7 mouse cellular contexts compared by ENCODE assay signal in genomic region chr4:121215489-121215888, GRCm38 (mm10). TPM values are rescaled to one million over a fixed set of nuclear protein-coding genes. Genes with fewer than 3 reads are reported as not detected.
DNase-seq lines count a peak whose midpoint lies in the region; ATAC-seq and TF ChIP-seq lines count a peak whose summit lies in the region.

No protein-coding gene starts in this region.

- no peaks in the 10 kb centered on the region for H3K27me3 ChIP-seq in testis, adult 2 months (ENCODE audit: control insufficient read depth, insufficient read depth, low read length)
- H3K27me3 ChIP-seq in forebrain, embryonic 12.5 days, result peaks cover 19% of the 10 kb centered on the region; the same call in 1 of the 2 replicates
- peaks cover 13% of the 10 kb centered on the region; the same call in 1 of the 2 replicates for H3K27me3 ChIP-seq in liver, embryonic 13.5 days

- peaks cover 2% of the 10 kb centered on the region for H3K4me1 ChIP-seq in testis, adult 2 months (ENCODE audit: control insufficient read depth, insufficient read depth, low read length)
- peaks cover 20% of the 10 kb centered on the region for H3K4me1 ChIP-seq in forebrain, embryonic 12.5 days
- H3K4me1 ChIP-seq in liver, embryonic 13.5 days (replicated peaks), result peaks cover 34% of the 10 kb centered on the region

- ATAC-seq in forebrain, embryonic 12.5 days (ENCODE audit: low FRiP score), result 0 out of 2 replicates have a peak, but pooled peaks have one; percentile 30
- no peak for ATAC-seq in liver, embryonic 13.5 days (ENCODE audit: low read depth)

- H3K36me3 ChIP-seq in testis, adult 2 months (ENCODE audit: control insufficient read depth, insufficient read depth, low read length), result no peaks in the 10 kb centered on the region
- H3K36me3 ChIP-seq in forebrain, embryonic 12.5 days (replicated peaks), result no peaks in the 10 kb centered on the region
- H3K36me3 ChIP-seq in liver, embryonic 13.5 days, result no peaks in the 10 kb centered on the region; the same call in 1 of the 2 replicates

- 25% methylated on average over 5 of the region's 5 CpGs for WGBS in forebrain, embryonic 12.5 days
- WGBS in liver, embryonic 13.5 days (ENCODE audit: insufficient replicate concordance), result 22% methylated on average over 5 of the region's 5 CpGs

- peak overlapping the region; percentile 55 for H3K4me2 ChIP-seq in forebrain, embryonic 12.5 days
- peak overlapping the region; percentile 75 for H3K4me2 ChIP-seq in liver, embryonic 13.5 days

- TF ChIP-seq CTCF in testis, adult 2 months (IDR thresholded peaks at IDR 0.05; ENCODE audit: control insufficient read depth, insufficient read depth, insufficient replicate concordance, low read depth, low read length), result no peak

- no peak for TF ChIP-seq POLR2A in testis, adult 2 months (IDR thresholded peaks at IDR 0.05; ENCODE audit: control insufficient read depth, low read depth, low read length)

- peak overlapping the region; percentile 97 for H3K4me3 ChIP-seq in testis, adult 2 months (ENCODE audit: control insufficient read depth, low read depth, low read length)
- peak overlapping the region; percentile 83 for H3K4me3 ChIP-seq in forebrain, embryonic 12.5 days (replicated peaks)
- H3K4me3 ChIP-seq in liver, embryonic 13.5 days (replicated peaks), result peak overlapping the region; percentile 96

- no peaks in the 10 kb centered on the region for H3K9me3 ChIP-seq in forebrain, embryonic 12.5 days
- H3K9me3 ChIP-seq in liver, embryonic 13.5 days (replicated peaks), result no peaks in the 10 kb centered on the region

- DNase-seq in testis, postnatal 14 days (ENCODE audit: low spot score), result no peak
- no peak for DNase-seq in liver, embryonic 13.5 days
- DNase-seq in ovary, postnatal 36 days (ENCODE audit: low spot score), result no peak
- DNase-seq in T-cell, adult 2 months (ENCODE audit: low spot score), result no peak
- DNase-seq in spleen, postnatal 14 days (ENCODE audit: low spot score in 2 of 2), result no peak

- peak overlapping the region; percentile 69 for H3K27ac ChIP-seq in testis, adult 2 months (ENCODE audit: control insufficient read depth, insufficient read depth, low read depth, low read length)
- H3K27ac ChIP-seq in forebrain, embryonic 12.5 days, result peak overlapping the region; percentile 89
- H3K27ac ChIP-seq in liver, embryonic 13.5 days, result no peak overlapping the region

- H3K9ac ChIP-seq in forebrain, embryonic 12.5 days, result peak overlapping the region; percentile 93
- H3K9ac ChIP-seq in liver, embryonic 13.5 days, result peak overlapping the region; percentile 96; the same call in 1 of the 2 replicates

RNA-seq across cellular contexts. Expression of gene Rlf, which starts 0.6 kb away (rescaled TPM):
- 3.9 and 4.7 TPM in 2 replicates for polyA plus RNA-seq in testis, adult 2 months (2012; rRNA removed)
- 34.2 and 34.5 TPM in 2 replicates for polyA plus RNA-seq in forebrain, embryonic 12.5 days (2016; fragmentation: Nextera tagmentation; extraction: Ambion mirVana)
- polyA plus RNA-seq in liver, embryonic 13.5 days (2015; fragmentation: Nextera tagmentation; extraction: Ambion mirVana), result 9.7 and 11.8 TPM in 2 replicates
